Mouse (Mus musculus): ENCODE measurements at regions not wholly inside any gene's neighbourhood (a gene's known extent, or its start where the extent isn't known, plus 50 kb on each side); places are given as distances from the start of the nearest gene placed in this dataset.

DNA sequence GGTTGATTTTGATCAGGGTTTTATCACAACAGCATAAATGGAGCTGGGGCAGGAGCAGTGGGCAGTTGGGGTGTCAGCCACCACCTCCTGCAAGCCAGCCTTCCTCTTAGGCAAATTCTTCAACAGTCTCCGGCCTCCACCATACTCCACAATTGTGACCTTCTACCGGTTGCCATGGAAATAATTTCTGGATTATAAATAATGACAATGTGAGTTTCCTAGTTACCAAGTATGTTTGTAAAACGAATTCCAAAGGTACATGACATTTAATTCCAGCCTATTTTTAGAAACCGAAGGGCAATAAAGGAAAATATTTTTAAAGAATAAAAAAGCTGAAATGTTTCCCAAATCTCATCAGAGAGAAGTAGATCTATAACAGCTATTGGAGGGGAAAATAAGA lies 222.5 kb downstream of the Irs2 start:
- H3K27ac ChIP-seq (ENCODE audit: control insufficient read depth, low read depth, low read length): no peak overlapping the region
- DNase-seq (ENCODE audit: low read depth, low spot score): no peak
- no peaks in the 10 kb centered on the region for H3K9me3 ChIP-seq (replicated peaks; ENCODE audit: insufficient read depth, low read length)
- H3K9ac ChIP-seq (ENCODE audit: control insufficient read depth, low read depth, low read length, poor library complexity, severe bottlenecking): no peak overlapping the region
- H3K79me2 ChIP-seq (ENCODE audit: control insufficient read depth, insufficient read depth, low read length, poor library complexity): no peaks in the 10 kb centered on the region
- no peaks in the 10 kb centered on the region for H3K36me3 ChIP-seq (ENCODE audit: control insufficient read depth in 1 of 2, insufficient read depth in 2 of 2, low read length in 2 of 2)
- H3K4me1 ChIP-seq (ENCODE audit: control insufficient read depth in 1 of 2, insufficient read depth in 2 of 2, low read length in 2 of 2): no peaks in the 10 kb centered on the region
- no peak overlapping the region for H3K4me3 ChIP-seq (ENCODE audit: control insufficient read depth in 1 of 2, insufficient read depth in 1 of 2, low read depth in 2 of 2, low read length in 2 of 2)
- TF ChIP-seq ZNF384 (IDR thresholded peaks at IDR 0.05; ENCODE audit: low read depth, low read length): no peak
- no peak for TF ChIP-seq CHD2 (IDR thresholded peaks at IDR 0.05; ENCODE audit: low read length)
- TF ChIP-seq GATA1 (IDR thresholded peaks at IDR 0.05; ENCODE audit: low read depth, low read length): no peak
- TF ChIP-seq MAX (IDR thresholded peaks at IDR 0.05; ENCODE audit: low read length): no peak
- TF ChIP-seq SIN3A (IDR thresholded peaks at IDR 0.05; ENCODE audit: low read length): no peak
- TF ChIP-seq TBP (IDR thresholded peaks at IDR 0.05; ENCODE audit: low read depth, low read length): no peak
- TF ChIP-seq SMC3 (IDR thresholded peaks at IDR 0.05; ENCODE audit: low read depth, low read length): no peak
- no peak for TF ChIP-seq JUND (IDR thresholded peaks at IDR 0.05; ENCODE audit: low read depth, low read length)
- TF ChIP-seq GABPA (IDR thresholded peaks at IDR 0.05; ENCODE audit: low read depth, low read length): no peak
- no peak for TF ChIP-seq EP300 (IDR thresholded peaks at IDR 0.05; ENCODE audit: low read depth in 1 of 2, low read length in 2 of 2)
- TF ChIP-seq MYB (IDR thresholded peaks at IDR 0.05; ENCODE audit: low read depth, low read length): no peak
- TF ChIP-seq NRF1 (IDR thresholded peaks at IDR 0.05; ENCODE audit: insufficient read depth, low read depth, low read length, poor library complexity, severe bottlenecking): no peak
- no peak for TF ChIP-seq ELF1 (IDR thresholded peaks at IDR 0.05; ENCODE audit: low read depth, low read length)
- no peak for TF ChIP-seq MXI1 (IDR thresholded peaks at IDR 0.05; ENCODE audit: low read depth, low read length)
- no peak for TF ChIP-seq CHD1 (IDR thresholded peaks at IDR 0.05; ENCODE audit: low read depth, low read length)
- H3K27me3 ChIP-seq (ENCODE audit: control insufficient read depth in 1 of 2, insufficient read depth in 2 of 2, low read length in 2 of 2): no peaks in the 10 kb centered on the region

DNA sequence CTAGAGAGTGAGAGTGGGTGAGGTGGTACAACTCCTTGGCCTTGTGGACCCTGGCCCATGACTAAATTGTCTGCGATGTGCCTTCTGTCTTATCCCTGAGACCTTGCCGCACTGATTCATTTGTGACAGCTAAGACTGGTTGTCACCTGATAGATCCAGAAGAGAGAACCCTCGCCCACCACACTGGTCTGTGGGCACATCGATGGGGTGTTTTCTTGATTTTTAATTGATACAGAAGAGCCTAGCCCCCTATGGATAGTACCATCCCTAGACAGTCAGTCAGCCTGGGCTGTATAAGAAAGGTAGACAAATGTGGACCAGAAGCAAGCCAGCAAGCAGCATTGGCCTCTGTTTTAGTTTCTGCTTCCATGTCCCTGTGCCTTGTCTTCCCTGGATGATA lies 222.9 kb downstream of the Irs2 start:
- no peak overlapping the region for H3K27ac ChIP-seq (ENCODE audit: control insufficient read depth, low read depth, low read length)
- H3K4me1 ChIP-seq (ENCODE audit: control insufficient read depth in 1 of 2, insufficient read depth in 2 of 2, low read length in 2 of 2): no peaks in the 10 kb centered on the region
- no peak for TF ChIP-seq RCOR1 (IDR thresholded peaks at IDR 0.05; ENCODE audit: low read depth, low read length)
- TF ChIP-seq SMC3 (IDR thresholded peaks at IDR 0.05; ENCODE audit: low read depth, low read length): no peak
- TF ChIP-seq GATA1 (IDR thresholded peaks at IDR 0.05; ENCODE audit: low read depth, low read length): no peak
- no peak for TF ChIP-seq NELFE (IDR thresholded peaks at IDR 0.05; ENCODE audit: low read depth, low read length)
- no peaks in the 10 kb centered on the region for H3K36me3 ChIP-seq (ENCODE audit: control insufficient read depth in 1 of 2, insufficient read depth in 2 of 2, low read length in 2 of 2)
- no peak overlapping the region for H3K9ac ChIP-seq (ENCODE audit: control insufficient read depth, low read depth, low read length, poor library complexity, severe bottlenecking)
- no peaks in the 10 kb centered on the region for H3K9me3 ChIP-seq (replicated peaks; ENCODE audit: insufficient read depth, low read length)
- no peak for DNase-seq (ENCODE audit: low read depth, low spot score)
- H3K4me3 ChIP-seq (ENCODE audit: control insufficient read depth in 1 of 2, insufficient read depth in 1 of 2, low read depth in 2 of 2, low read length in 2 of 2): no peak overlapping the region
- no peaks in the 10 kb centered on the region for H3K27me3 ChIP-seq (ENCODE audit: control insufficient read depth in 1 of 2, insufficient read depth in 2 of 2, low read length in 2 of 2)
- no peaks in the 10 kb centered on the region for H3K79me2 ChIP-seq (ENCODE audit: control insufficient read depth, insufficient read depth, low read length, poor library complexity)

GRCm38 (mm10) chr8:10784481-10784880 lies 223.8 kb downstream of the Irs2 start:
- no peak for DNase-seq (ENCODE audit: low read depth, low spot score)
- TF ChIP-seq POLR2AphosphoS2 (IDR thresholded peaks at IDR 0.05; ENCODE audit: low read length): no peak
- TF ChIP-seq MYC (IDR thresholded peaks at IDR 0.05; ENCODE audit: low read depth, low read length): no peak
- TF ChIP-seq JUND (IDR thresholded peaks at IDR 0.05; ENCODE audit: low read depth, low read length): no peak
- TF ChIP-seq USF2 (IDR thresholded peaks at IDR 0.05; ENCODE audit: borderline replicate concordance in 1 of 2, insufficient read depth in 1 of 2, low read depth in 1 of 2, low read length in 2 of 2): no peak
- no peak for TF ChIP-seq MAFK (IDR thresholded peaks at IDR 0.05; ENCODE audit: borderline replicate concordance, low read depth, low read length)
- TF ChIP-seq MXI1 (IDR thresholded peaks at IDR 0.05; ENCODE audit: low read depth, low read length): no peak
- no peak for TF ChIP-seq CHD1 (IDR thresholded peaks at IDR 0.05; ENCODE audit: low read depth, low read length)
- TF ChIP-seq E2F4 (IDR thresholded peaks at IDR 0.05; ENCODE audit: borderline replicate concordance, low read depth, low read length): no peak
- TF ChIP-seq ELF1 (IDR thresholded peaks at IDR 0.05; ENCODE audit: low read depth, low read length): no peak
- no peak for TF ChIP-seq CHD2 (IDR thresholded peaks at IDR 0.05; ENCODE audit: low read length)
- no peak for TF ChIP-seq GATA1 (IDR thresholded peaks at IDR 0.05; ENCODE audit: low read depth, low read length)
- no peak for TF ChIP-seq EP300 (IDR thresholded peaks at IDR 0.05; ENCODE audit: low read depth in 1 of 2, low read length in 2 of 2)
- TF ChIP-seq POLR2AphosphoS5 (IDR thresholded peaks at IDR 0.05; ENCODE audit: borderline replicate concordance, low read depth, low read length): no peak
- H3K27me3 ChIP-seq (ENCODE audit: control insufficient read depth in 1 of 2, insufficient read depth in 2 of 2, low read length in 2 of 2): no peaks in the 10 kb centered on the region
- no peak overlapping the region for H3K9ac ChIP-seq (ENCODE audit: control insufficient read depth, low read depth, low read length, poor library complexity, severe bottlenecking)
- no peaks in the 10 kb centered on the region for H3K79me2 ChIP-seq (ENCODE audit: control insufficient read depth, insufficient read depth, low read length, poor library complexity)
- no peaks in the 10 kb centered on the region for H3K4me1 ChIP-seq (ENCODE audit: control insufficient read depth in 1 of 2, insufficient read depth in 2 of 2, low read length in 2 of 2)
- H3K9me3 ChIP-seq (replicated peaks; ENCODE audit: insufficient read depth, low read length): no peaks in the 10 kb centered on the region
- no peaks in the 10 kb centered on the region for H3K36me3 ChIP-seq (ENCODE audit: control insufficient read depth in 1 of 2, insufficient read depth in 2 of 2, low read length in 2 of 2)
- no peak overlapping the region for H3K27ac ChIP-seq (ENCODE audit: control insufficient read depth, low read depth, low read length)
- H3K4me3 ChIP-seq (ENCODE audit: control insufficient read depth in 1 of 2, insufficient read depth in 1 of 2, low read depth in 2 of 2, low read length in 2 of 2): no peak overlapping the region
